Mouse (Mus musculus): ENCODE data around the gene Shisa8.

DNA sequence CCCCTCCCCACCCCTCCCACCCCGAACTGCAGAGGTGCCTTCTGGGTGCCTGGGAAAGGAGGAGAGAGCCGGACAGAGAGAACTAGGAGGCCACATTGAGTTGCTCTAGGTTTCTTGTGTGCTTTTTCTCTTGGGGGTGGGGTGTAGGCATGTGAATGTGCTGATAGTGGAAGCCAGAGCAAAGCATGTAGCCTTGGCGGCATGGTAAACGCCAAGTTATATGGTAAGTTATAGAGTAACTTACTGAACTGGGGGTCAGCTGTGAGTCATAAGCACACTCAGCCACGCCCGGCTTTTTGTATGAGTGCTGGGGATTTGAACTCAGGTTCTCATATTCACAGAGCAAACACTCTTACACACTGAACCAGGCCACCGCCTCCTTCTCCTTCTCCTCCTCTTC, 48.1 kb downstream of the Shisa8 start:
- no peak for TF ChIP-seq CTCF (IDR thresholded peaks at IDR 0.05; ENCODE audit: low read depth)
- TF ChIP-seq EP300 (IDR thresholded peaks at IDR 0.05; ENCODE audit: low read depth): no peak

Measured in heart, postnatal 0 days (tissue).